Mouse (Mus musculus) C2C12 (cell line): ENCODE data around the gene Mob3b.

Experiments used
- CEBPB ChIP-seq: IDR thresholded peaks from one replicate; pipeline ENCODE4 v1.6.1; 2011; ENCODE audit warnings: low read depth, mild to moderate bottlenecking, control low read depth, moderate library complexity
- CTCF ChIP-seq: IDR thresholded peaks from one replicate; pipeline ENCODE4 v1.5.1; 2011; ENCODE audit not compliant: control insufficient read depth, insufficient read depth, insufficient read length
- FOSL1 ChIP-seq: IDR thresholded peaks from one replicate; pipeline ENCODE4 v1.8.0; 2011; ENCODE audit warnings: mild to moderate bottlenecking, low read length; ENCODE audit not compliant: poor library complexity, insufficient read depth, severe bottlenecking
- MAX ChIP-seq: IDR thresholded peaks from one replicate; pipeline ENCODE4 v1.6.1; 2011; ENCODE audit warnings: mild to moderate bottlenecking, control low read depth
- MYOD1 ChIP-seq: IDR thresholded peaks from one replicate; pipeline ENCODE4 v1.6.1; 2011; ENCODE audit warnings: low read depth; ENCODE audit not compliant: control insufficient read depth, insufficient read length
- MYOG ChIP-seq: IDR thresholded peaks from one replicate; pipeline ENCODE4 v1.6.1; 2011; ENCODE audit not compliant: control insufficient read depth, insufficient read length; ENCODE audit errors: extremely low read depth
- USF1 ChIP-seq: IDR thresholded peaks from one replicate; pipeline ENCODE4 v1.6.1; 2011; ENCODE audit warnings: low read depth, mild to moderate bottlenecking, control low read depth, moderate library complexity

- TF ChIP-seq CTCF (no peak), MAX (no peak), USF1 (no peak), MYOG (no peak), CEBPB (no peak), MYOD1 (no peak), FOSL1 (no peak)
Observed at GRCm38 (mm10) chr4:34901166-34901565, 256.1 kb downstream of the Mob3b start.
